Mouse (Mus musculus) midbrain, embryonic 11.5 days (tissue): ENCODE measurements at regions not wholly inside any gene's neighbourhood (a gene's known extent, or its start where the extent isn't known, plus 50 kb on each side); places are given as distances from the start of the nearest gene placed in this dataset.

Experiments
- ATAC-seq: fragments of 200-750 bp; cut with Nextera tagmentation; 2 replicates; pipeline ENCODE4 v1.8.0; 2017; ENCODE audit warnings: moderate TSS enrichment, moderate library complexity; ENCODE audit not compliant: low FRiP score
- DNase-seq: peaks from one replicate; pipeline ENCODE4 v3.0.0; 2015; ENCODE audit warnings: low spot score; ENCODE audit errors: missing footprints
- H3K27ac ChIP-seq: fragments of 300-500 bp; sonication (generic); 2 replicates; pipeline ENCODE4 v1.5.1; 2014; ENCODE audit warnings: low read depth, low read length
- H3K27me3 ChIP-seq: fragments of 300-500 bp; sonication (generic); 2 replicates; pipeline ENCODE4 v1.6.1; 2014; ENCODE audit warnings: mild to moderate bottlenecking, low read length, moderate library complexity, mixed read lengths; ENCODE audit not compliant: control insufficient read depth, insufficient read depth
- H3K36me3 ChIP-seq: fragments of 300-500 bp; sonication (generic); 2 replicates; pipeline ENCODE4 v1.6.1; 2014; ENCODE audit warnings: mild to moderate bottlenecking, low read length, moderate library complexity, mixed read lengths; ENCODE audit not compliant: control insufficient read depth, insufficient read depth
- H3K4me1 ChIP-seq: fragments of 300-500 bp; sonication (generic); 2 replicates; pipeline ENCODE4 v1.6.1; 2014; ENCODE audit warnings: low read length; ENCODE audit not compliant: control insufficient read depth, insufficient read depth
- H3K4me2 ChIP-seq: fragments of 300-500 bp; sonication (generic); 2 replicates; pipeline ENCODE4 v1.6.1; 2014; ENCODE audit warnings: mild to moderate bottlenecking, moderate library complexity
- H3K4me3 ChIP-seq: fragments of 300-500 bp; sonication (generic); 2 replicates; pipeline ENCODE4 v1.5.1; 2014; ENCODE audit warnings: low read depth, low read length
- H3K9ac ChIP-seq: fragments of 300-500 bp; sonication (generic); 2 replicates; pipeline ENCODE4 v1.6.1; 2014; ENCODE audit warnings: low read length
- H3K9me3 ChIP-seq: fragments of 300-500 bp; sonication (generic); 2 replicates; pipeline ENCODE4 v1.6.1; 2016; ENCODE audit warnings: low read length; ENCODE audit not compliant: control insufficient read depth
- WGBS: fragments of 180-500 bp; shearing (Covaris S2); extraction: QIAGEN DNeasy Blood & Tissue Kit; methylation state at CpG from one replicate; pipeline ENCODE4 v1.1.7; 2014; 5-methylcytosine and 5-hydroxymethylcytosine counted together

DNA sequence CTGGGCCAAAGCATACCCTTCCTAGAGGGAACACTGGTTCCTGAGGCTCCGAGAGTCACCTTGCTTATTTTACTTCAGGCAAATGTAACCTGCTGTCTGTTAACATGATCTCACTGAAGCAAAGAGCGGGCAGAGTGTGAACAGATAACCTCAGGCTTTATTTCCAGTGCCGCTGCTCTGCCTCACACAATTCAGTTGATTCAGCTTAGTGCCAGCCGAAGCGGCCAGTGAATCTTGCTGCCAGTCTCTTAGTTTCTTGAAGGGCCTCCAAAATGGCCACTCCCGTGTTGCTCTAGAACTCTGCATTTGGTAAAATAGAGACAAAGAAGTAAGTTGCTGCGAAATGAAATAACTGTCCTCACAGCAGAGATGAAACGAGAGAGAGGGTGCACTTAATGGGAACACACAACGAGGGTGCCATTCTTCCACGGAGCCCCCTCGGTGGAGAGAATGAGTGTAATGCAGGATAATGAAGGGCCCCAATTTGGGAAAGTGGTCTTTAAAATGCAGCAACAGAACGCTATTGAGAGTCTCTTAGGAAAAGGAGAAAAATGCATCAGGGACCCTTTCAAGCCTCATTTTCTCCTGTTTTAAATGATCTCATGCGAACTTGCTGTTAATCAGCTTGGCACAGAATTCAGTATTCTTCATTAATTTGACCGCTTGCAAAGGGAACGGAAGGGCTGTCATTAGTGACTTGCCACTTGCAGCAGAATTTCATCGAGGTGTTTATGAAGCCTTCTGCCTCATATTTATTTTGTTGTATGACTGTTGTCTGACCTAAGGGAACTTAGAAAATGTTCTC, 81.2 kb upstream of the Mmadhc start:
- DNase-seq (no peak), ATAC-seq (no peak)
- 86% methylated on average over 16 of the region's 16 CpGs for WGBS
- no peaks in the 10 kb centered on the region for H3K4me1 ChIP-seq
- H3K36me3 ChIP-seq = no peaks in the 10 kb centered on the region
- H3K9me3 ChIP-seq = no peaks in the 10 kb centered on the region
- H3K4me3 ChIP-seq = no peak overlapping the region
- H3K27ac ChIP-seq = no peak overlapping the region
- H3K9ac ChIP-seq = no peak overlapping the region
- H3K27me3 ChIP-seq = no peaks in the 10 kb centered on the region
- no peak overlapping the region for H3K4me2 ChIP-seq

DNA sequence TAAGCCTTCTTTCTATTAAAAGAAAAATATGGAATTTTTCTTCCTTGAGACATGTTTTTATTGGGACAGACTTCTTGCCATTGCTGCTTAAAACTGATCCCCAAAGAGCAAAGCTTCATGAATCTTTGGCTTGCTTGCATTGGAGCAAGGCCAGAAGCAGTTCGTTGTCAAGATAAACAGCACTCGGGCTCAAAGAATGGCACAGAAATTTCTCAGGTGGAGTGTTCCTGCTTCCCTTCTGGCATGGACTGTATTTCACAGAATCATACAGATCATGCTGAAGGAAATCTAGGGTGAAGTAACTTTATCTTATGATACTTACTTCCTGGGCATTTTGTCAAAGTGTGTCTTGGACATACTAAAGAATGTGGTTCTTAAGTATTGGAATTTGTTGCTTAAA, 77.0 kb upstream of the Mmadhc start:
- Histone ChIP-seq H3K4me2 (no peak overlapping the region), H3K4me3 (no peak overlapping the region), H3K9me3 (no peaks in the 10 kb centered on the region), H3K27me3 (no peaks in the 10 kb centered on the region), H3K4me1 (no peaks in the 10 kb centered on the region), H3K36me3 (no peaks in the 10 kb centered on the region), H3K27ac (no peak overlapping the region), H3K9ac (no peak overlapping the region)
- ATAC-seq = no peak
- DNase-seq = no peak
- 85% methylated on average over 2 of the region's 2 CpGs for WGBS

DNA sequence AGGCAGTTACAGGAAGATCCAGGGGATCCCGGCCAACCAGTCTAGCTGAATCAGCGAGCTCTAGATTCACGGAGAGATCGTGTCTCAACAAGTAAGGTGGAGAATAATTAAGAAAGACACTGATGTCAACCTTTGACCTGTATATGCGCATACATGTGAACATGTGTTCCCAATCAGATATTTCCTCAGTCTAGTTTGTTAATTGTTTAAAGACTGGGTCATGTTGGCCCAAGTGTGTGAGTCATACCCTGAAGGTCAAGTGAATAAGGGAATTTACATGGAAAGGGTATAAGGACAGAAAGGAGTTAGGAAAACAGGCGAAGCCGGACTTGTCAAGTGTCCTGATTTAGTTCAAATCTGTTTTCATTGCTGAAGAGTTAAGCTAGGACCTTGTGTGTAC, 76.4 kb upstream of the Mmadhc start:
- WGBS = 91% methylated on average over 7 of the region's 7 CpGs
- no peaks in the 10 kb centered on the region for H3K4me1 ChIP-seq
- no peak for DNase-seq

DNA sequence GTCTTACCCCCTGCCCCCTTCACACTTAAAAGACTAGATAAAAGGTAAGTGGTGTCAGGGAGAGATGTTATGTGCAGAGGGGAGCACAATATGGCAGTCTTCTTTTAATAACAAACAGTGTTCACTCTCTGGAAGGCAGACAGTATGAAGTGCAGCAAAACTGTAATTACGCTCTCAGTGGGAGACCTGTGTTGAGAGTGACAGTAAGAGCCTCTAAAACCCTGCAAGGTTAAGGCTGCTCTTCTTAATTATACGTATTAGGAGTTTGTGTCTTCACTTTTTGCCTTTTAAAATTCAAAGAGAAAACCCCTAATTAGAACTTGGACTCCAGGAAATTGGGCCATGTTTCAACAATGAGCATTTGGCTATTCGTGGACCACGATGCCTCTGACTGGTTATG, 72.2 kb upstream of the Mmadhc start:
- no peaks in the 10 kb centered on the region for H3K27me3 ChIP-seq
- ATAC-seq (no peak), DNase-seq (no peak)
- no peaks in the 10 kb centered on the region for H3K36me3 ChIP-seq
- WGBS = 84% methylated on average over 4 of the region's 4 CpGs
- no peaks in the 10 kb centered on the region for H3K4me1 ChIP-seq
- H3K27ac ChIP-seq = no peak overlapping the region
- no peak overlapping the region for H3K4me3 ChIP-seq
- no peak overlapping the region for H3K4me2 ChIP-seq
- no peak overlapping the region for H3K9ac ChIP-seq
- H3K9me3 ChIP-seq = no peaks in the 10 kb centered on the region

More for the DNA sequence above, 76.4 kb upstream of the Mmadhc start:
- Histone ChIP-seq H3K4me3 (no peak overlapping the region), H3K36me3 (no peaks in the 10 kb centered on the region), H3K4me2 (no peak overlapping the region), H3K9ac (no peak overlapping the region), H3K27ac (no peak overlapping the region), H3K27me3 (no peaks in the 10 kb centered on the region), H3K9me3 (no peaks in the 10 kb centered on the region)
- no peak for ATAC-seq

DNA sequence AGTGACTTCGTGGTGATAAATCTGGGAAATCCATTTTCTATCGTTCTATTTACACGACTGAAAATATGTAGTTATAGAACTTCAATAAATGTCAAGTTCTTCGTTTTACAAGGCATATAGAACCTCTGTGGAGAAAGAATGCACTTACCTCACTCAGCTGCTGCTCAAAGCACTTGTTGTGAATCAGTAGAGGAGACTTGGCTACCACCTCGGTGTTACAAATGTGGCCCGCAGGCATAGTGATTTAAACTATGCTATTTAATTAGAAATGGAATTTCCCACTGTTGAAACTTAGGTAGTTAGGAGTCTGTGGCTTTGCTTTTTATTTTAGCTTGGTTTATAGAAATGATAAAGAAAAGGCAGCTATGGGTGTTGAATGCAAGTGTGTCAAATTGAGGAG, 71.8 kb upstream of the Mmadhc start:
- DNase-seq (no peak), ATAC-seq (no peak)
- Histone ChIP-seq H3K27me3 (no peaks in the 10 kb centered on the region), H3K27ac (no peak overlapping the region), H3K36me3 (no peaks in the 10 kb centered on the region), H3K4me1 (no peaks in the 10 kb centered on the region), H3K9ac (no peak overlapping the region), H3K4me3 (no peak overlapping the region), H3K9me3 (no peaks in the 10 kb centered on the region), H3K4me2 (no peak overlapping the region)
- WGBS = 91% methylated on average over 6 of the region's 6 CpGs

DNA sequence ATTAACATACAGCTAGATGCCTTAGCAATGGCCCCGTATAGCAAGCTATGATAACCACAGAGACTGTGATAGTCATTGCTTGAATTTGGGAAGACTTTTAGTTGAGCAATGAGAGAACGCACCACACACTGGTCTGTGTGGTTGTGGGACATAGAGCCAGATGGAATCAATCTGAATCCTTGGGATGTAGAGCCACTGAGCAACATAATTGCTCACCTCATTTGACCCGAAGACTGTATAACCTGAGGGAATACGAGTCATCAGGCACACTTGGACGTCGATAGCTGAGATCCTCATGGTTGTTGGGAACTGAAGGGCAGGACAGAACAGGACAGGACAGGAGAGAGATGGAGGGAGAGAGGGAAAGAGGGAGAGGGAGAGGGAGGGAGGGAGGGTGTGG, 68.6 kb upstream of the Mmadhc start:
- no peaks in the 10 kb centered on the region for H3K4me1 ChIP-seq
- H3K36me3 ChIP-seq = no peaks in the 10 kb centered on the region
- no peak overlapping the region for H3K4me2 ChIP-seq
- WGBS = 84% methylated on average over 6 of the region's 6 CpGs
- no peak for ATAC-seq
- no peak for DNase-seq
- no peak overlapping the region for H3K4me3 ChIP-seq
- no peak overlapping the region for H3K9ac ChIP-seq
- no peaks in the 10 kb centered on the region for H3K27me3 ChIP-seq
- no peak overlapping the region for H3K27ac ChIP-seq
- H3K9me3 ChIP-seq = no peaks in the 10 kb centered on the region

DNA sequence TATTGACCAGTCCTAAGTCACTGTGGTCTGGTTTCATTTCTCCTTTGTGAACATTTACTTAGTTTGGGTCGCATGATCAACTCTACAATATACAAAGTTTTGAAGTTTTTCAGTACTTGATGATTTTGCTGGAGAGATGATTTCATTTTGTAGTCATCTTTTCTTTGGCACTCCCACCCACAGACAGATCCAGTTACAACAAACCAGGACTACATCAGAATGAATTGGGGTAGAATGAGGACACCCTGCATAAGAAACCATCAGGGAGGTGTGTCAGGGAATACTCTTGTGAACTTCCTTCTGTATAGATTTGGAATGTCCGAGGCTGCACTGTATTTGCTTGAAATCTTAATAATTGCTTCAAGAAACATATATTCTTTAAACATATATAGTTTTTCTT, 59.5 kb upstream of the Mmadhc start:
- DNase-seq = no peak
- no peaks in the 10 kb centered on the region for H3K36me3 ChIP-seq
- H3K9ac ChIP-seq = no peak overlapping the region
- 85% methylated on average over 2 of the region's 2 CpGs for WGBS
- H3K4me3 ChIP-seq = no peak overlapping the region
- no peaks in the 10 kb centered on the region for H3K4me1 ChIP-seq
- H3K4me2 ChIP-seq = no peak overlapping the region
- H3K27me3 ChIP-seq = no peaks in the 10 kb centered on the region
- H3K9me3 ChIP-seq = no peaks in the 10 kb centered on the region
- no peak for ATAC-seq
- no peak overlapping the region for H3K27ac ChIP-seq

DNA sequence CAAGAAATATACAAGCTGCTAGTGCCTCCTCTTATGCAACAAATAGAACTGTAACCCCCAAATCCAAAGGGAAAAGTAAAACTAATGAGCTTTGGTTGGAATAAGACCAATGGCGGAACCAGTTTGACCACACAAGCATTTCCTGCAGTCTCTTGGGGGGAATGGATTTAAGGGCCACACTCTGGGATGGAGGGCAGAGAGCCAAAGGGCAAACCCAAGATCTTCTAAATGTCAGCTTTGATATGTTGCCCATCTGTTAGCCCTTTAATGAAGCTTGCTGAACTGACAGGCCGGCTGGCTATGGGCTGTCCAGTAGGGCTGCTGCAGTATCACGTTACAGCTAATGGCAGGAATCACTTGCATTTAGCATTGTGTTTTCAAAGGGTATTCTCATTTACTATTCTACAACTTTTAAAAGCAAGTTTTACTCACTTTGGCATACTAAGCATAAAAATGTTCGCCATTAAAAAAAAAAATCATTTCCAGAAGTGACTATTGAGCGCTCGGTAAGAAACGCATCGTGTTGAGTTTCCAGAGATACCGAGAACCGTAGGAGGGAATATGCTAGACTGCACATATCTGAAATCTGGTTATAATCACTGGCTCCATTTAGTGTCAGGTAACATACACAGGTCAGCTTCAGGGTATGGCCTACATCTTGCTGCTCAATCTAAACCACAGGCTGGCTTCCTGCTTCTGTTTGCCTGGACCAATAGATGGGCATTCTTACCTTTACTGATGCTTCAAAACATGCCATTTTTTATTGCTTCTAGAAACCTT, 51.1 kb upstream of the Mmadhc start:
- no peaks in the 10 kb centered on the region for H3K27me3 ChIP-seq
- H3K27ac ChIP-seq = no peak overlapping the region
- no peak for DNase-seq
- no peaks in the 10 kb centered on the region for H3K36me3 ChIP-seq
- H3K9me3 ChIP-seq = no peaks in the 10 kb centered on the region
- no peak overlapping the region for H3K4me3 ChIP-seq
- no peak overlapping the region for H3K4me2 ChIP-seq
- H3K4me1 ChIP-seq = no peaks in the 10 kb centered on the region
- WGBS = 87% methylated on average over 10 of the region's 10 CpGs
- H3K9ac ChIP-seq = no peak overlapping the region
- no peak for ATAC-seq
